8 mouse cellular contexts compared by ENCODE assay signal in genomic region chr9:54547536-54547935, GRCm38 (mm10). TPM values are rescaled to one million over a fixed set of nuclear protein-coding genes. Genes with fewer than 3 reads are reported as not detected.
DNase-seq lines count a peak whose midpoint lies in the region; ATAC-seq and TF ChIP-seq lines count a peak whose summit lies in the region.

No protein-coding gene starts in this region.

- H3K27me3 ChIP-seq in midbrain, embryonic 11.5 days (ENCODE audit: control insufficient read depth, insufficient read depth, low read length) = no peaks in the 10 kb centered on the region
- H3K27me3 ChIP-seq in midbrain, embryonic 16.5 days (ENCODE audit: control insufficient read depth, insufficient read depth, low read depth, low read length) = no peaks in the 10 kb centered on the region

- H3K36me3 ChIP-seq in midbrain, embryonic 11.5 days (ENCODE audit: control insufficient read depth, insufficient read depth, low read length) = no peaks in the 10 kb centered on the region
- peaks cover 9% of the 10 kb centered on the region; the same call in 1 of the 2 replicates for H3K36me3 ChIP-seq in midbrain, embryonic 16.5 days (ENCODE audit: control insufficient read depth, insufficient read depth, low read length)

- H3K9ac ChIP-seq in midbrain, embryonic 11.5 days (ENCODE audit: low read length) = no peak overlapping the region
- H3K9ac ChIP-seq in midbrain, embryonic 16.5 days (ENCODE audit: low read depth, low read length) = no peak overlapping the region

- H3K4me2 ChIP-seq in midbrain, embryonic 11.5 days = no peak overlapping the region
- no peak overlapping the region for H3K4me2 ChIP-seq in midbrain, embryonic 16.5 days (ENCODE audit: low read length)

- no peak overlapping the region for H3K4me3 ChIP-seq in midbrain, embryonic 11.5 days (ENCODE audit: low read depth, low read length)
- no peak overlapping the region for H3K4me3 ChIP-seq in midbrain, embryonic 16.5 days (ENCODE audit: low read depth, low read length)
- no peak overlapping the region for H3K4me3 ChIP-seq in layer of hippocampus, adult 2 months

- DNase-seq in midbrain, embryonic 11.5 days (ENCODE audit: low spot score, missing footprints) = peak; percentile 95
- DNase-seq in NIH3T3 (ENCODE audit: low read depth) = peak; percentile 60
- peak; percentile 71 for DNase-seq in cerebellum, adult 9-10 months
- DNase-seq in gastrocnemius, postnatal 14 days = peak; percentile 43
- DNase-seq in layer of hippocampus, adult 2 months (ENCODE audit: low spot score in 2 of 2) = peak in 1 of 2 experiments; percentile 62
- DNase-seq in naive thymus-derived CD4-positive, alpha-beta T cell, adult 2 months (ENCODE audit: low read depth) = peak; percentile 59
- peak; percentile 17 to 23 for DNase-seq in thymus, postnatal 36 days

- WGBS in midbrain, embryonic 11.5 days = 18% methylated on average over 5 of the region's 5 CpGs
- WGBS in midbrain, embryonic 16.5 days = 19% methylated on average over 5 of the region's 5 CpGs

- no peaks in the 10 kb centered on the region for H3K4me1 ChIP-seq in midbrain, embryonic 11.5 days (ENCODE audit: control insufficient read depth, insufficient read depth, low read length)
- no peaks in the 10 kb centered on the region for H3K4me1 ChIP-seq in midbrain, embryonic 16.5 days (ENCODE audit: control insufficient read depth, insufficient read depth, low read length)

- no peak overlapping the region for H3K27ac ChIP-seq in midbrain, embryonic 11.5 days (ENCODE audit: low read depth, low read length)
- H3K27ac ChIP-seq in midbrain, embryonic 16.5 days (ENCODE audit: low read length) = no peak overlapping the region
- H3K27ac ChIP-seq in layer of hippocampus, adult 2 months = no peak overlapping the region

- intact Hi-C loops in gastrocnemius, postnatal 14 days (cut with DNase I; ENCODE audit: low total_unique reads) = loop anchor here (5.0 kb wide), 1 partner anchor 130 kb away; no protein-coding TSS in a partner anchor

- H3K9me3 ChIP-seq in midbrain, embryonic 11.5 days (ENCODE audit: control insufficient read depth, low read length) = no peaks in the 10 kb centered on the region
- H3K9me3 ChIP-seq in midbrain, embryonic 16.5 days (replicated peaks; ENCODE audit: control insufficient read depth, low read length, poor library complexity, severe bottlenecking) = no peaks in the 10 kb centered on the region

- peak; percentile 94 for TF ChIP-seq CTCF in layer of hippocampus, adult 2 months (conservative IDR thresholded peaks at IDR 0.05)

- 0 out of 2 replicates have a peak, but pooled peaks have one; percentile 2 for ATAC-seq in midbrain, embryonic 11.5 days (ENCODE audit: low FRiP score)
- ATAC-seq in midbrain, embryonic 16.5 days = no peak

RNA-seq across cellular contexts. Expression of gene Sh2d7, which starts 8.8 kb away (rescaled TPM):
- polyA plus RNA-seq in midbrain, embryonic 11.5 days (2014; fragmentation: Nextera tagmentation; extraction: Ambion mirVana) = not detected in 2 replicates
- polyA plus RNA-seq in midbrain, embryonic 16.5 days (2015; fragmentation: Nextera tagmentation; extraction: Ambion mirVana) = not detected in 2 replicates
- total RNA-seq in gastrocnemius, postnatal 14 days (2021) = not detected
- not detected for total RNA-seq in layer of hippocampus, adult 2 months (2021)

RNA-seq across cellular contexts. Expression of gene Cib2, which starts 12.5 kb away (rescaled TPM):
- 16.8 and 17.9 TPM in 2 replicates for polyA plus RNA-seq in midbrain, embryonic 11.5 days (2014; fragmentation: Nextera tagmentation; extraction: Ambion mirVana)
- 54.6 and 60.3 TPM in 2 replicates for polyA plus RNA-seq in midbrain, embryonic 16.5 days (2015; fragmentation: Nextera tagmentation; extraction: Ambion mirVana)
- total RNA-seq in gastrocnemius, postnatal 14 days (2021) = 10 to 100 TPM; 38.0 to 41.9 TPM
- total RNA-seq in layer of hippocampus, adult 2 months (2021) = 10 to 100 TPM; 18.7 to 19.6 TPM

RNA-seq across cellular contexts. Expression of gene Idh3a, which starts 38.6 kb away (rescaled TPM):
- 122 and 127 TPM in 2 replicates for polyA plus RNA-seq in midbrain, embryonic 11.5 days (2014; fragmentation: Nextera tagmentation; extraction: Ambion mirVana)
- polyA plus RNA-seq in midbrain, embryonic 16.5 days (2015; fragmentation: Nextera tagmentation; extraction: Ambion mirVana) = 148 and 165 TPM in 2 replicates
- total RNA-seq in gastrocnemius, postnatal 14 days (2021) = 100 to 1,000 TPM; 416 to 493 TPM
- 100 to 1,000 TPM; 159 to 179 TPM for total RNA-seq in layer of hippocampus, adult 2 months (2021)

RNA-seq across cellular contexts. Expression of gene Dmxl2, which starts 46.1 kb away (rescaled TPM):
- polyA plus RNA-seq in midbrain, embryonic 11.5 days (2014; fragmentation: Nextera tagmentation; extraction: Ambion mirVana) = 16.6 and 17.7 TPM in 2 replicates
- polyA plus RNA-seq in midbrain, embryonic 16.5 days (2015; fragmentation: Nextera tagmentation; extraction: Ambion mirVana) = 53.4 and 59.3 TPM in 2 replicates
- 1 to 10 TPM; 3.8 to 5.0 TPM for total RNA-seq in gastrocnemius, postnatal 14 days (2021)
- 100 to 1,000 TPM; 214 TPM for total RNA-seq in layer of hippocampus, adult 2 months (2021)
